22 mouse cellular contexts compared by ENCODE assay signal in genomic region chr5:96425391-96425790, GRCm38 (mm10). TPM values are rescaled to one million over a fixed set of nuclear protein-coding genes. Genes with fewer than 3 reads are reported as not detected.
DNase-seq lines count a peak whose midpoint lies in the region; ATAC-seq lines count a peak whose summit lies in the region.
"Had no signal": no experiment of that assay in that cellular context is flagged by ENCODE, and none has a peak within 500 bp of the region (broad histone marks: within the 10 kb centered on the region; RNA-seq: fewer than 3 reads in every experiment).

No protein-coding gene starts in this region.

- H3K4me1 ChIP-seq in heart, embryonic 10.5 days, result peaks cover 21% of the 10 kb centered on the region
- peaks cover 8% of the 10 kb centered on the region; the same call in 1 of the 2 replicates for H3K4me1 ChIP-seq in heart, embryonic 11.5 days (ENCODE audit: control insufficient read depth, insufficient read depth, low read length)
- H3K4me1 ChIP-seq in midbrain, embryonic 11.5 days (ENCODE audit: control insufficient read depth, insufficient read depth, low read length), result no peaks in the 10 kb centered on the region
- H3K4me1 ChIP-seq in midbrain, embryonic 13.5 days (replicated peaks), result no peaks in the 10 kb centered on the region

- no peak overlapping the region for H3K27ac ChIP-seq in heart, embryonic 10.5 days
- no peak overlapping the region for H3K27ac ChIP-seq in heart, embryonic 11.5 days (ENCODE audit: low read depth, low read length)
- no peak overlapping the region for H3K27ac ChIP-seq in midbrain, embryonic 11.5 days (ENCODE audit: low read depth, low read length)
- no peak overlapping the region for H3K27ac ChIP-seq in midbrain, embryonic 13.5 days

- peak; percentile 42 for DNase-seq in heart, adult 11 months
- no peak for DNase-seq in heart, postnatal 4 days
- DNase-seq in heart, embryonic 10.5 days (ENCODE audit: low spot score), result peak; percentile 52
- peak; percentile 61 for DNase-seq in midbrain, embryonic 11.5 days (ENCODE audit: low spot score, missing footprints)
- DNase-seq: adrenal gland, adult 2 months; adrenal gland, adult 8-10 months; adrenal gland, postnatal 10 days; adrenal gland, postnatal 14 days; adrenal gland, postnatal 25 days; adrenal gland, postnatal 36 days; B cell, adult 2 months; cerebellum, adult 11 months; cerebellum, adult 11-12 months; cerebellum, adult 18-20 months had no signal

- no peak for ATAC-seq in heart, embryonic 11.5 days (replicated peaks; ENCODE audit: insufficient number of reproducible peaks, low FRiP score, low TSS enrichment)
- no peak for ATAC-seq in midbrain, embryonic 11.5 days (ENCODE audit: low FRiP score)
- no peak for ATAC-seq in midbrain, embryonic 13.5 days
- ATAC-seq: activated CD4-positive, CD25-positive, alpha-beta regulatory T cell, adult 4 months; CD4-positive, CD25-positive, alpha-beta regulatory T cell, adult 4 months; Patski had no signal

- H3K36me3 ChIP-seq in heart, embryonic 10.5 days, result no peaks in the 10 kb centered on the region
- H3K36me3 ChIP-seq in heart, embryonic 11.5 days (ENCODE audit: control insufficient read depth, insufficient read depth, low read length), result no peaks in the 10 kb centered on the region
- H3K36me3 ChIP-seq in midbrain, embryonic 11.5 days (ENCODE audit: control insufficient read depth, insufficient read depth, low read length), result no peaks in the 10 kb centered on the region
- no peaks in the 10 kb centered on the region for H3K36me3 ChIP-seq in midbrain, embryonic 13.5 days
- H3K36me3 ChIP-seq: G1E had no signal

- H3K27me3 ChIP-seq in heart, embryonic 10.5 days (ENCODE audit: insufficient read depth, poor library complexity, severe bottlenecking), result no peaks in the 10 kb centered on the region
- no peaks in the 10 kb centered on the region for H3K27me3 ChIP-seq in heart, embryonic 11.5 days (ENCODE audit: control insufficient read depth, insufficient read depth, low read length)
- no peaks in the 10 kb centered on the region for H3K27me3 ChIP-seq in midbrain, embryonic 11.5 days (ENCODE audit: control insufficient read depth, insufficient read depth, low read length)
- no peaks in the 10 kb centered on the region for H3K27me3 ChIP-seq in midbrain, embryonic 13.5 days
- H3K27me3 ChIP-seq: CH12.LX, Patski had no signal

- H3K9me3 ChIP-seq in heart, embryonic 10.5 days, result no peaks in the 10 kb centered on the region
- no peaks in the 10 kb centered on the region for H3K9me3 ChIP-seq in heart, embryonic 11.5 days (replicated peaks; ENCODE audit: control insufficient read depth, low read length)
- no peaks in the 10 kb centered on the region for H3K9me3 ChIP-seq in midbrain, embryonic 11.5 days (ENCODE audit: control insufficient read depth, low read length)
- H3K9me3 ChIP-seq in midbrain, embryonic 13.5 days, result no peaks in the 10 kb centered on the region
- H3K9me3 ChIP-seq: G1E had no signal

- no peak overlapping the region for H3K4me2 ChIP-seq in heart, embryonic 11.5 days
- no peak overlapping the region for H3K4me2 ChIP-seq in midbrain, embryonic 11.5 days
- H3K4me2 ChIP-seq in midbrain, embryonic 13.5 days (replicated peaks), result no peak overlapping the region

- no peak overlapping the region for H3K4me3 ChIP-seq in heart, embryonic 10.5 days
- no peak overlapping the region for H3K4me3 ChIP-seq in heart, embryonic 11.5 days (ENCODE audit: low read depth, low read length)
- H3K4me3 ChIP-seq in midbrain, embryonic 11.5 days (ENCODE audit: low read depth, low read length), result no peak overlapping the region
- no peak overlapping the region for H3K4me3 ChIP-seq in midbrain, embryonic 13.5 days (replicated peaks)

- no peak overlapping the region for H3K9ac ChIP-seq in heart, embryonic 11.5 days (ENCODE audit: low read depth, low read length)
- H3K9ac ChIP-seq in midbrain, embryonic 11.5 days (ENCODE audit: low read length), result no peak overlapping the region
- no peak overlapping the region for H3K9ac ChIP-seq in midbrain, embryonic 13.5 days (replicated peaks)

- WGBS in heart, embryonic 10.5 days, result 91% methylated on average over 8 of the region's 8 CpGs
- WGBS in heart, embryonic 11.5 days (ENCODE audit: insufficient replicate concordance), result 93% methylated on average over 8 of the region's 8 CpGs
- 95% methylated on average over 8 of the region's 8 CpGs for WGBS in midbrain, embryonic 11.5 days
- 92% methylated on average over 8 of the region's 8 CpGs for WGBS in midbrain, embryonic 13.5 days

RNA-seq across cellular contexts. Expression of gene Fras1, which starts 51.6 kb away (rescaled TPM):
- 10 to 100 TPM; 20.9 to 27.2 TPM for total RNA-seq in heart, postnatal 4 days (2021)
- 18.7 and 26.9 TPM in 2 replicates for polyA plus RNA-seq in heart, embryonic 10.5 days (2016; fragmentation: Nextera tagmentation; extraction: Ambion mirVana)
- polyA plus RNA-seq in heart, embryonic 11.5 days (2014; fragmentation: Nextera tagmentation; extraction: Ambion mirVana), result 25.2 and 43.9 TPM in 2 replicates
- polyA plus RNA-seq in midbrain, embryonic 11.5 days (2014; fragmentation: Nextera tagmentation; extraction: Ambion mirVana), result 5.3 and 6.2 TPM in 2 replicates
- 5.4 and 5.5 TPM in 2 replicates for polyA plus RNA-seq in midbrain, embryonic 13.5 days (2015; fragmentation: Nextera tagmentation; extraction: Ambion mirVana)
- total RNA-seq: MEL had no signal
